Mouse (Mus musculus): ENCODE data around the gene Nemp1. TPM values are rescaled to one million over a fixed set of nuclear protein-coding genes. Genes with fewer than 3 reads are reported as not detected.

Gene Nemp1
- polyA plus RNA-seq, 1 experiment = 14.2 TPM

- 46% methylated on average over 4 of the region's 4 CpGs for WGBS
- Histone ChIP-seq H3K4me1 (replicated peaks; ENCODE audit: control insufficient read depth, insufficient read depth, low read length) (peaks cover 12% of the 10 kb centered on the region), H3K27ac (ENCODE audit: control insufficient read depth, insufficient read depth, low read length) (no peak overlapping the region), H3K27me3 (ENCODE audit: control insufficient read depth, insufficient read depth, low read length) (no peaks in the 10 kb centered on the region; the same call in 1 of the 2 replicates), H3K36me3 (ENCODE audit: control insufficient read depth, insufficient read depth, low read length) (0 out of 2 replicates have a peak, but pooled peaks cover 1% of the 10 kb centered on the region), H3K4me3 (ENCODE audit: control insufficient read depth, insufficient read depth, low read length) (no peak overlapping the region)
- TF ChIP-seq POLR2A (IDR thresholded peaks at IDR 0.05; ENCODE audit: control insufficient read depth, extremely low read depth, insufficient read depth, low read length, poor library complexity) = no peak
- no peak for TF ChIP-seq CTCF (IDR thresholded peaks at IDR 0.05; ENCODE audit: borderline replicate concordance, control insufficient read depth, extremely low read depth, insufficient read depth, low read length, poor library complexity)
- no peak for DNase-seq
Observed at GRCm38 (mm10) chr10:127736916-127737315, 70.2 kb downstream of the Nemp1 start.

DNA sequence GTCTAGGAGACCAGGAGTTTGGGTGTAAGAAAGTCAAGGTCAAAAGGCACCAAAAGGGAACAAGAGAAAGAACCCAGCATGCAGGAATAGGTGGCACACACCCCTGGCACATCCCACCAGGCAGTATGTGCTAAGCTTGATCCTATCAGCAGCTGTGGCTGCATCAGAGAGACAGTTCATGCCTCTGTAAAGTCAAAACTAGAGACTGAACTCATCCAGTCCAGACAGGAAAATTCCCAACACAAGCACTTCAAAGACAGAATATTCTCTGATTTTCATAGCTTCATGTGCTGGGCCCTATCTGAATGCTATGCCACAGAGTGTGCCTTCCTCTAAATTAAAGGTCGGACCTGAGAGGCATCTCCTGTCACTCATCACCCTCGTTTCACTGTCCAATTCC is 70.9 kb downstream of the Nemp1 start:
- no peak for TF ChIP-seq POLR2A (IDR thresholded peaks at IDR 0.05; ENCODE audit: control insufficient read depth, extremely low read depth, insufficient read depth, low read length, poor library complexity)
- TF ChIP-seq CTCF (IDR thresholded peaks at IDR 0.05; ENCODE audit: borderline replicate concordance, control insufficient read depth, extremely low read depth, insufficient read depth, low read length, poor library complexity) = no peak
- Histone ChIP-seq H3K27ac (ENCODE audit: control insufficient read depth, insufficient read depth, low read length) (no peak overlapping the region; the same call in 1 of the 2 replicates), H3K4me1 (replicated peaks; ENCODE audit: control insufficient read depth, insufficient read depth, low read length) (peaks cover 12% of the 10 kb centered on the region), H3K4me3 (ENCODE audit: control insufficient read depth, insufficient read depth, low read length) (no peak overlapping the region), H3K36me3 (ENCODE audit: control insufficient read depth, insufficient read depth, low read length) (peaks cover 6% of the 10 kb centered on the region; the same call in 1 of the 2 replicates), H3K27me3 (ENCODE audit: control insufficient read depth, insufficient read depth, low read length) (no peaks in the 10 kb centered on the region; the same call in 1 of the 2 replicates)
- 58% methylated on average over 2 of the region's 2 CpGs for WGBS
- DNase-seq = no peak

DNA sequence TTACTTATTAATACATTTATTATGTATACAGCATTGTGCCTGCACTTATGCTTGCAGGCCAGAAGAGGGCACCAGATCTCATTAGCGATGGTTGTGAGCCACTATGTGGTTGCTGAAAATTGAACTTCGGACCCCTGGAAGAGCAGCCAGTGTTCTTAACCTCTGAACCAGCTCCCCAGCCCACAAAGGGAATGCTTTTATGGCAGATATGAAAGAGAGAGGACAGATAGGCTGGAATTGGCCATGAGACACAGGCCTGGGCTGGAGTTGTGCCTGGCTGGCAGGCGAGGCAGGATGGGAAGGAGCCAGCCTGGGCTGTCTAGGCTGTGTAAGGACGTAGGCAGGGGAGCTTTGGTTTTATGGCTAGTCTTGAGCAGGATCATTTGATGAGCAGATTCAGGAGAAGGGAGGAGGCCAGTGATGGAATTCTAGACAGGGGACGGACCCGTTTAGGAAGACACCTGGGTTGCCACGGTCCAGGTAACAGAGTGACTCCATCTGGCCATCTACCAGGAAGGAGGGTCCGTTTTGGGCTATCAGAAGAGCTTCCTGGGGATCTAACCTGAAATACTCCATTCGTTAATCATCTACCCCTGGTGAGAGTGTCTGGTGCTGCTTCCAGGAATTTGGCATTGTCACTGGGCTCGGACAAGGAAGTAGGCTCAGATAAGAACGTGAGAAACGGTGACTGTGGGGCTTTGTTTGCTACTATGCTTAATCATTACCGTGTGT is 71.6 kb downstream of the Nemp1 start:
- Histone ChIP-seq H3K36me3 (ENCODE audit: control insufficient read depth, insufficient read depth, low read length) (peaks cover 13% of the 10 kb centered on the region), H3K27ac (ENCODE audit: control insufficient read depth, insufficient read depth, low read length) (no peak overlapping the region), H3K27me3 (ENCODE audit: control insufficient read depth, insufficient read depth, low read length) (no peaks in the 10 kb centered on the region; the same call in 1 of the 2 replicates), H3K4me3 (ENCODE audit: control insufficient read depth, insufficient read depth, low read length) (no peak overlapping the region), H3K4me1 (replicated peaks; ENCODE audit: control insufficient read depth, insufficient read depth, low read length) (peaks cover 12% of the 10 kb centered on the region)
- WGBS = 52% methylated on average over 13 of the region's 13 CpGs
- TF ChIP-seq CTCF (IDR thresholded peaks at IDR 0.05; ENCODE audit: borderline replicate concordance, control insufficient read depth, extremely low read depth, insufficient read depth, low read length, poor library complexity) (peak; percentile 62; the same call in 1 of the 2 replicates), POLR2A (IDR thresholded peaks at IDR 0.05; ENCODE audit: control insufficient read depth, extremely low read depth, insufficient read depth, low read length, poor library complexity) (no peak)
- peak; percentile 39 for DNase-seq

DNA sequence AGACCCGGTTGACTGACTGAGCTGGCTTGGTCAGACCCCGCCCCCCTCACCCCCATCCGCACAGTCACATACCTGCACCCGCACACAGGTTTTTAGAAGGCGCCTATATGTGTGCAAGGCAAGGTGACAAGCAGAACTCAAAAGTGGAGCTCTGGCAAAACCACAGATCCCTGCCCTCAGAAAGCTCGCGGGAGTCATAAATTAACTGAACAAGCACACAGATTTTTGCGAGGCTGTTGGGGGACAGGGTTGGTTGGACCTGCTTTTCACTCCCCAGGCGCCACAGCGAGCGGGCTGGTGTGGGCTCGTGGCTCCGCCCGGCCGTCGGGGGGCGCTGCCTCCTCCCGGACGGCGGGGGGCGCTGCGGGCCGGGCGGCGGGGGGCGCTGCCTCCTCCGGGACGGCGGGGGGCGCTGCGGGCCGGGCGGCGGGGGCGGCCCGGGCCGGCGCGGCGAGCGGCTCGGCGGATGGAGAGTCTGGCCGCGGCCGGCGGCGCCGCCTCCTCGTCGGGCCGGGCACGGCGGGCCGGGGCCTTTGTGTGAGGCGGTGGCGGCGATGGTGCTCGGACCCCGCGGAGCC is 72.5 kb downstream of the Nemp1 start, which contains the start of gene Zbtb39:
Zbtb39 (plus strand) TSS at position 456 of the 578 bp plus-strand sequence.
- TF ChIP-seq CTCF (IDR thresholded peaks at IDR 0.05; ENCODE audit: borderline replicate concordance, control insufficient read depth, extremely low read depth, insufficient read depth, low read length, poor library complexity) = peak; percentile 77
- TF ChIP-seq POLR2A (IDR thresholded peaks at IDR 0.05; ENCODE audit: control insufficient read depth, extremely low read depth, insufficient read depth, low read length, poor library complexity) = 0 out of 2 replicates have a peak, but pooled peaks have one; percentile 16
- H3K36me3 ChIP-seq (ENCODE audit: control insufficient read depth, insufficient read depth, low read length) = peaks cover 19% of the 10 kb centered on the region
- peak within 1 kb of the TSS; percentile 50 for H3K4me3 ChIP-seq (ENCODE audit: control insufficient read depth, insufficient read depth, low read length)
- H3K27ac ChIP-seq (ENCODE audit: control insufficient read depth, insufficient read depth, low read length) = no peak within 1 kb of the TSS
- DNase-seq = peak; percentile 76
- whole genome bisulfite sequencing = 4% methylated on average over 54 of the region's 61 CpGs
- peaks cover 12% of the 10 kb centered on the region for H3K4me1 ChIP-seq (replicated peaks; ENCODE audit: control insufficient read depth, insufficient read depth, low read length)
- H3K27me3 ChIP-seq (ENCODE audit: control insufficient read depth, insufficient read depth, low read length) = no peaks in the 10 kb centered on the region; the same call in 1 of the 2 replicates

DNA sequence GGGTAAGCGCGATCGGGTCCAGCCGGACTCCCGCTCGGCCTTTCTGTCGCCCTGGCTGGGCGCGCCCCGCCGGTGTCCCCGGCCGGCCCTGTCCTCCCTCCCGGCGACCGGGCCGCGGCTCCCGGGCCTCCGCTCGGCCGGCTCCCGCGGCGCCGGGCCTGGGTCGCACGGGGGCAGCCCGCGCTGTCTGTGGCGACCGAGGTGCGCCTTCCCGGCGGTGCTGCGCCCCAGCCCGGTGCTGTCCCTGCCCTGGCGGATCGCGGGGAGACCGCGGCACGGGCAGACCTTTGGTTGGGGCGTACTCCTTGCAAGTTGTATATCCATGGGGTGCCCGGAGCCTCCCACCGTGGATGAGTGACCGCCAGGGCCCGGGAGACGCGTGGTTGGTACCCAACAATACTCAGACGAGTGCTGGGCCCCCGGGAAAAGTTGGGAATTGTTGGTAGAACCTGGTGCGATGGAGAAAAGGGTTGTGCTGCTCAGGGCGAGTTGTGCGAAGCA is 73.0 kb downstream of the Nemp1 start:
- peaks cover 12% of the 10 kb centered on the region for H3K4me1 ChIP-seq (replicated peaks; ENCODE audit: control insufficient read depth, insufficient read depth, low read length)
- H3K27ac ChIP-seq (ENCODE audit: control insufficient read depth, insufficient read depth, low read length) = no peak overlapping the region
- WGBS = 2% methylated on average over 54 of the region's 55 CpGs
- H3K27me3 ChIP-seq (ENCODE audit: control insufficient read depth, insufficient read depth, low read length) = no peaks in the 10 kb centered on the region; the same call in 1 of the 2 replicates
- H3K4me3 ChIP-seq (ENCODE audit: control insufficient read depth, insufficient read depth, low read length) = peak overlapping the region; percentile 47
- H3K36me3 ChIP-seq (ENCODE audit: control insufficient read depth, insufficient read depth, low read length) = peaks cover 19% of the 10 kb centered on the region
- no peak for TF ChIP-seq CTCF (IDR thresholded peaks at IDR 0.05; ENCODE audit: borderline replicate concordance, control insufficient read depth, extremely low read depth, insufficient read depth, low read length, poor library complexity)
- no peak for TF ChIP-seq POLR2A (IDR thresholded peaks at IDR 0.05; ENCODE audit: control insufficient read depth, extremely low read depth, insufficient read depth, low read length, poor library complexity)
- peak; percentile 51 for DNase-seq

DNA sequence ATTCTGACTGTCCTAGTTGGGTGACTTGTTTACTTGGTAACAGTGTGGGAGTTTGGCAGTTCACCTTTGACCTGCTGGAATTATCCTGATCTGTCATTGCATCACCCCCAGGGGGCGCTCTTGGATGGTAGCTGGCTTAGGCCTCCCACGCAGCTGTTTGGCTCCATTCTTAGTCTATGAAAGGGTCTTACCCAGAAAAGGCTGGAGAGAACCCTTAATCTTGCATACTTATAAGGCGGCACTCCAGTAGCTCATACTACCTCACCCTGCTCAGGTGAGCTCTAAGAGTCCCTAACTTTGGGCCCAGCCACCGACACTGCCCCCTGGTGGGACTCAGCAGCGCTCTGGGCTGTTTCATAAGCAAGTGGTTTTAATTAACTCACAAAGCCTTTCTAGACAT is 78.0 kb downstream of the Nemp1 start:
- TF ChIP-seq CTCF (IDR thresholded peaks at IDR 0.05; ENCODE audit: borderline replicate concordance, control insufficient read depth, extremely low read depth, insufficient read depth, low read length, poor library complexity) = peak; percentile 91
- TF ChIP-seq POLR2A (IDR thresholded peaks at IDR 0.05; ENCODE audit: control insufficient read depth, extremely low read depth, insufficient read depth, low read length, poor library complexity) = no peak
- peak; percentile 51 for DNase-seq
- Histone ChIP-seq H3K36me3 (ENCODE audit: control insufficient read depth, insufficient read depth, low read length) (peaks cover 19% of the 10 kb centered on the region), H3K27ac (ENCODE audit: control insufficient read depth, insufficient read depth, low read length) (no peak overlapping the region), H3K27me3 (ENCODE audit: control insufficient read depth, insufficient read depth, low read length) (no peaks in the 10 kb centered on the region; the same call in 1 of the 2 replicates), H3K4me1 (replicated peaks; ENCODE audit: control insufficient read depth, insufficient read depth, low read length) (peaks cover 4% of the 10 kb centered on the region), H3K4me3 (ENCODE audit: control insufficient read depth, insufficient read depth, low read length) (no peak overlapping the region)
- 90% methylated on average over 5 of the region's 5 CpGs for WGBS

Data from thymus, adult 2 months (tissue).